Mouse (Mus musculus) liver, adult 2 months (tissue): ENCODE measurements around the gene Gmeb1. TPM values are rescaled to one million over a fixed set of nuclear protein-coding genes. Genes with fewer than 3 reads are reported as not detected.

Source experiments
- DNase-seq: peaks from one replicate; pipeline ENCODE4 v3.0.0-alpha.2; 2011; ENCODE audit warnings: low read depth, low spot score; ENCODE audit errors: extremely low read depth
- H3K27ac ChIP-seq: fragments of 200-500 bp; replicated peaks from 2 replicates; pipeline ENCODE4 v1.5.1; 2012; ENCODE audit warnings: low read depth, mild to moderate bottlenecking, control low read depth, inconsistent platforms, low read length; ENCODE audit not compliant: insufficient read depth
- H3K27me3 ChIP-seq: fragments of 200-500 bp; 2 replicates; pipeline ENCODE4 v1.6.1; 2012; ENCODE audit warnings: mild to moderate bottlenecking, moderate library complexity, low read length, inconsistent platforms; ENCODE audit not compliant: control insufficient read depth, insufficient read depth
- H3K36me3 ChIP-seq: fragments of 200-500 bp; 2 replicates; pipeline ENCODE4 v1.6.1; 2012; ENCODE audit warnings: low read length, inconsistent platforms; ENCODE audit not compliant: control insufficient read depth, insufficient read depth
- H3K4me1 ChIP-seq: fragments of 200-500 bp; 2 replicates; pipeline ENCODE4 v1.6.1; 2011; ENCODE audit warnings: low read length; ENCODE audit not compliant: control insufficient read depth, insufficient read depth
- H3K4me3 ChIP-seq: fragments of 200-500 bp; 2 replicates; pipeline ENCODE4 v1.5.1; 2011; ENCODE audit warnings: low read depth, mild to moderate bottlenecking, control low read depth, low read length, moderate library complexity; ENCODE audit not compliant: insufficient read depth
- H3K79me2 ChIP-seq: fragments of 200-500 bp; 2 replicates; pipeline ENCODE4 v1.6.1; 2012; ENCODE audit warnings: inconsistent platforms, mild to moderate bottlenecking, low read length, moderate library complexity; ENCODE audit not compliant: control insufficient read depth, insufficient read depth
- H3K9ac ChIP-seq: fragments of 200-500 bp; 2 replicates; pipeline ENCODE4 v1.6.1; 2012; ENCODE audit warnings: low read depth, mild to moderate bottlenecking, control low read depth, inconsistent platforms, low read length
- CTCF ChIP-seq: fragments of 200-500 bp; IDR thresholded peaks from 2 replicates; pipeline ENCODE4 v1.5.1; 2011; ENCODE audit warnings: low read depth, low read length, control low read depth
- POLR2A ChIP-seq: fragments of 200-500 bp; IDR thresholded peaks from 2 replicates; pipeline ENCODE4 v1.6.1; 2011; ENCODE audit warnings: low read length, control low read depth; ENCODE audit not compliant: insufficient read depth; ENCODE audit errors: extremely low read depth
- WGBS: fragments of 180-500 bp; shearing (Covaris S2); methylation state at CpG from one replicate; pipeline ENCODE4 v1.1.7; 2018; 5-methylcytosine and 5-hydroxymethylcytosine counted together
- polyA plus RNA-seq: library from polyadenylated mRNA; depleted of rRNA; stranded (reverse); fragments of >200 nt; gene quantifications from 2 replicates; pipeline ENCODE4 v1.2.3, GENCODE M21; 2012
- total RNA-seq: library from RNA; depleted of rRNA; stranded (reverse); fragments of >200 nt; gene quantifications from 2 replicates; pipeline ENCODE4 v1.2.3, GENCODE M21; 2014

The Gmeb1 gene
- total and polyA plus RNA-seq, 2 experiments: 3.3 to 6.0 TPM

DNA sequence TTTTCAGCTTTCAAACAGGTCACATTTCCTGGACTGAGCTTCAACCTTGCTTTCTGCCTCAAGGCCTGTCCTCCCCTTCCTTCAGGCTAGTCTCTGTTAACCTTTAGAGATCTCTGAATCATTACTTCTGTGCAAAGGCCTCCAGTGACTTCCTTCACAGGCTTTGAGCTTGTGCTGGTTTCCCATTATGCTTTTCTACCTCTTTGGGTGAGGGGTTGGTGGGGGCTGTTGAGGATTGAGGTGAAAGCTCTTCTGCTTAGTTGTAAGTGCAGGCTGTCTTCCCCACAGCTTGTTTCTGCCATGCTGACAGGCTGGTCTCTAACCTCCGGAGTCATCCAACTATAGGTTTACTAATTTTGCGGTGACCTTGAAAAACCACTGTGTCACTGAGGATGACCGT lies 5.0 kb downstream of the Gmeb1 start:
- Histone ChIP-seq H3K36me3 (no peaks in the 10 kb centered on the region), H3K27me3 (no peaks in the 10 kb centered on the region), H3K4me3 (no peak overlapping the region), H3K27ac (no peak overlapping the region), H3K9ac (no peak overlapping the region), H3K4me1 (peaks cover 15% of the 10 kb centered on the region), H3K79me2 (peaks cover 5% of the 10 kb centered on the region; the same call in 1 of the 2 replicates)
- 89% methylated on average over 3 of the region's 3 CpGs for WGBS
- no peak for DNase-seq
- TF ChIP-seq POLR2A (no peak), CTCF (no peak)

DNA sequence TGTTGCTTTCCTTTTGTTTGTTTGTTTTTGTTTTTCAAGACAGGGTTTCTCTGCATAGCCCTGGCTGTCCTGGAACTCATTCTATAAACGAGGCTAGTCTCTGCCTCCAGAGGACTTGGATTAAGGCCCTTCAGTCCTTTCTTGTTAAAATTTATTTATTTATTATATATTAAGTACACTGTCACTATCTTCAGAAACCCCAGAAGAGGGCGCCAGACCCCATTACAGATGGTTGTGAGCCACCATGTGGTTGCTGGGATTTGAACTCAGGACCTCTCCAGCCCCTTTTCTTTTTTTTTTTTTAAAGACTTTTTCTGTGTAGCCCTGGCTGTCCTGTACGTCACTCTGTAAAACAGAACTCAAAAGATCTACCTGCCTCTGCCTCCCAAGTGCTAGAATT lies 6.4 kb downstream of the Gmeb1 start:
- Histone ChIP-seq H3K27me3 (no peaks in the 10 kb centered on the region), H3K4me1 (peaks cover 15% of the 10 kb centered on the region), H3K36me3 (peaks cover 2% of the 10 kb centered on the region; the same call in 1 of the 2 replicates), H3K4me3 (no peak overlapping the region), H3K27ac (no peak overlapping the region), H3K9ac (no peak overlapping the region), H3K79me2 (peaks cover 2% of the 10 kb centered on the region; the same call in 1 of the 2 replicates)
- 91% methylated on average over 3 of the region's 3 CpGs for WGBS
- DNase-seq: no peak
- TF ChIP-seq POLR2A (no peak), CTCF (0 out of 2 replicates have a peak, but pooled peaks have one; percentile 11)

DNA sequence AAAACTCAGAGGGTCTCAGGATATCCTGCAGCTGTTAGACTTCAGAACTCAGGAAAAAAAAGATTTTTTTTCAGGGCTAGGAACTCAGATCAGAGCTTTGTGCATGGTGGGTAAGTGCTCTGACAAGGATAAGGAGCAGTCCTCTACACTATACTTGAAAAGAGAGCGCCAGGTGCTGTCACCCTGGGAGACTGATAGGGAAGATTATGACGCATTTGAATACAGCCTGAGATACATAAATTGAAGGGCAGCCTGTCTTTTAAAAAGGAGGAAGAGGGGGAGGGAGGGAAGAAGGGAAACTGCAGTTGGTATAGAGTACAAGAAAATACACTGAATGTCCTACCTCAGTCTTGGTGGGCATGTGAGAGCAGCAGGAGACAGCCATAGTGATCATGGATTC lies 7.8 kb downstream of the Gmeb1 start:
- H3K36me3 ChIP-seq: peaks cover 2% of the 10 kb centered on the region; the same call in 1 of the 2 replicates
- no peak overlapping the region for H3K9ac ChIP-seq
- no peak overlapping the region for H3K27ac ChIP-seq
- TF ChIP-seq CTCF (no peak), POLR2A (no peak)
- WGBS: 89% methylated on average over 2 of the region's 2 CpGs
- H3K4me1 ChIP-seq: peaks cover 7% of the 10 kb centered on the region; the same call in 1 of the 2 replicates
- 0 out of 2 replicates have a peak, but pooled peaks cover 2% of the 10 kb centered on the region for H3K79me2 ChIP-seq
- H3K4me3 ChIP-seq: no peak overlapping the region
- DNase-seq: no peak
- H3K27me3 ChIP-seq: no peaks in the 10 kb centered on the region

DNA sequence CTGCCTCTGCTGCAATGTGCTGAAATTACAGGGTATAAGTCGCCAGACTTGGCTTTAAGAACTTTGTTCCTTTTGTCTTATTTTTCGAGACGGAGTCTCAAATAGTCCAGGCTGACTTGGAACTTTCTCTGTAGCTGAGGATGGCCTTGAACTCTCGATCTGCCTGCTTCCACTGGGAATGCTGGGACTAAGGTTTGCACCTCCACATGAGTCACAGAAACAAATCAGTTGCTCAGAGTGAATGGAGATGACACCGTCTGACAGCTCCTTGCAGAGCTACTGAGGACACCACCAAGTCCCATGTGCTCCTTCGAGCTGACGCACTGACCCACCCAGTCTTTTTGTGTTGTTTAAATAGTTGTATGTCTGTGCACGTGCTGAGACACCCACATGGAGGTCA lies 8.3 kb downstream of the Gmeb1 start:
- no peak for DNase-seq
- H3K27ac ChIP-seq: no peak overlapping the region

DNA sequence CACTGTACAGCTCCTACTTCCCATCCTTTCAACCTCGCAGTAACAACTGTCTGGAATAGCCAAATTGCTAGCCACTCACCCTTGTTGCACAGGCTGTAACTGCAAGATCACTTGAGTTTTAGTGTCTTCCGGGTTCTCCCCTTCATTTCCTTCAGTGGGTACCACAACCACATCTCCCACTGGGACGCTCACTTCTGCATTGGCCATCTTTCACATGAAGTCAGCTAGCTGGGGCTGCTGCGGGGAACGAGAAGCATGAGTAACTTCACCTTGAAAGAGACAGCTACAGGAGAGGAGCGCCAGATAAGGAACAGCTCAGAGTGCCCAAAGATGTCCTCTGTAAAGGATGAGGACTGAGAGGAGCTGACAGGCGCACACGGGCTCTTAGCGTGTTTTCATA lies 9.8 kb downstream of the Gmeb1 start:
- Histone ChIP-seq H3K79me2 (0 out of 2 replicates have a peak, but pooled peaks cover 2% of the 10 kb centered on the region), H3K27me3 (no peaks in the 10 kb centered on the region), H3K4me3 (no peak overlapping the region), H3K9ac (no peak overlapping the region), H3K27ac (no peak overlapping the region), H3K36me3 (peaks cover 3% of the 10 kb centered on the region; the same call in 1 of the 2 replicates), H3K4me1 (peaks cover 3% of the 10 kb centered on the region; the same call in 1 of the 2 replicates)
- TF ChIP-seq POLR2A (no peak), CTCF (no peak)
- WGBS: 93% methylated on average over 9 of the region's 9 CpGs
- DNase-seq: no peak

More for the DNA sequence above, 8.3 kb downstream of the Gmeb1 start:
- peaks cover 2% of the 10 kb centered on the region; the same call in 1 of the 2 replicates for H3K36me3 ChIP-seq
- peaks cover 6% of the 10 kb centered on the region; the same call in 1 of the 2 replicates for H3K4me1 ChIP-seq
- no peak overlapping the region for H3K9ac ChIP-seq
- WGBS: 84% methylated on average over 8 of the region's 8 CpGs
- 0 out of 2 replicates have a peak, but pooled peaks cover 2% of the 10 kb centered on the region for H3K79me2 ChIP-seq
- no peaks in the 10 kb centered on the region for H3K27me3 ChIP-seq
- no peak overlapping the region for H3K4me3 ChIP-seq
- TF ChIP-seq CTCF (no peak), POLR2A (no peak)

DNA sequence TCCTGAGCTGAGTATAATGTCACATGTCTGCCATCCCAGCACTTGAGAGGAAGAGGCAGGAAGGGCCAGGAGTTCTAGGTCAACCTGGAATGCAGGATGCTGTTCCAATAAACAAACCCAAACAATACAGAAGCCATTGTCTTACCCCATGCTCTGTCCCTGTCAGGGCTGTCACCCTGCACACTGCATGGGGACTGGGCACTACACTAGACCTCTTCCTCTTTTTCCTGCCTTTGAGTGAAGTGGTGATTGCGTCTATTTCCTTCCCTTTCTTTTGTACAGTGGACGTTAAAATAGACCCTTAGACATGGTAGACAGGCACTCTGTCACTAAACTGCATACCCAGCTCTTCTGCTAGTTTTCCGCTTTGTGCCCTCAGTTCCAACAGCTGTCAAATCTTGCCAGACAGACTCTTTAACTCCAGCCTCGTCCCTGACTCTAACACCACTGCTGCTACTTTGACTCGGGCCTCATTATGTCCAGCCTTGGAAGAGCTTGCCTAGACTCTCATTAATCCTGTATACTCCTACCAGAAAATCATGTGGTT lies 13.9 kb downstream of the Gmeb1 start:
- no peak overlapping the region for H3K9ac ChIP-seq
- H3K79me2 ChIP-seq: 0 out of 2 replicates have a peak, but pooled peaks cover 2% of the 10 kb centered on the region
- peak; percentile 24 for DNase-seq
- H3K27ac ChIP-seq: 0 out of 2 replicates have a peak overlapping the region, but pooled peaks have one; percentile 16
- H3K27me3 ChIP-seq: no peaks in the 10 kb centered on the region
- peaks cover 9% of the 10 kb centered on the region for H3K36me3 ChIP-seq
- no peak overlapping the region for H3K4me3 ChIP-seq
- TF ChIP-seq CTCF: no peak
- no peak for TF ChIP-seq POLR2A
- WGBS: 79% methylated on average over 5 of the region's 5 CpGs
- peaks cover 6% of the 10 kb centered on the region; the same call in 1 of the 2 replicates for H3K4me1 ChIP-seq
